Mouse (Mus musculus) liver, postnatal 0 days (tissue): ENCODE measurements around the gene 1810062G17Rik. TPM values are rescaled to one million over a fixed set of nuclear protein-coding genes. Genes with fewer than 3 reads are reported as not detected.
A peak's percentile ranks its signal among the peaks of the same experiment; 100 is the strongest.

Source experiments
- ATAC-seq: fragments of 200-750 bp; cut with Nextera tagmentation; 2 replicates; pipeline ENCODE4 v1.8.0; 2017; ENCODE audit warnings: mild to moderate bottlenecking, moderate library complexity
- DNase-seq: peaks from one replicate; pipeline ENCODE4 v3.0.0-alpha.2; 2016
- H3K27ac ChIP-seq: fragments of 300-500 bp; sonication (generic); 2 replicates; pipeline ENCODE4 v1.5.1; 2014; ENCODE audit warnings: antibody characterized with exemption, moderate library complexity, mild to moderate bottlenecking, low read depth
- H3K27me3 ChIP-seq: fragments of 300-500 bp; sonication (generic); 2 replicates; pipeline ENCODE4 v1.6.1; 2014; ENCODE audit warnings: low read length, control low read depth, mixed read lengths; ENCODE audit not compliant: insufficient read depth
- H3K36me3 ChIP-seq: fragments of 300-500 bp; sonication (generic); replicated peaks from 2 replicates; pipeline ENCODE4 v1.6.1; 2014; ENCODE audit warnings: mild to moderate bottlenecking, control low read depth, low read length, moderate library complexity, mixed read lengths; ENCODE audit not compliant: insufficient read depth
- H3K4me1 ChIP-seq: fragments of 300-500 bp; sonication (generic); 2 replicates; pipeline ENCODE4 v1.6.1; 2014; ENCODE audit warnings: antibody characterized with exemption, mild to moderate bottlenecking, control low read depth; ENCODE audit not compliant: insufficient read depth
- H3K4me2 ChIP-seq: fragments of 300-500 bp; sonication (generic); 2 replicates; pipeline ENCODE4 v1.6.1; 2014; ENCODE audit warnings: low read depth, mild to moderate bottlenecking, low read length, moderate library complexity, mixed read lengths
- H3K4me3 ChIP-seq: fragments of 300-500 bp; sonication (generic); 2 replicates; pipeline ENCODE4 v1.5.1; 2014; ENCODE audit warnings: low read depth, low read length
- H3K9ac ChIP-seq: fragments of 300-500 bp; sonication (generic); replicated peaks from 2 replicates; pipeline ENCODE4 v1.6.1; 2014; ENCODE audit warnings: mild to moderate bottlenecking, moderate library complexity
- H3K9me3 ChIP-seq: fragments of 300-500 bp; sonication (generic); 2 replicates; pipeline ENCODE4 v1.6.1; 2016; ENCODE audit warnings: mild to moderate bottlenecking, control low read depth, low read length, mixed read lengths
- CTCF ChIP-seq: sonication (generic); IDR thresholded peaks from 2 replicates; pipeline ENCODE4 v1.5.1; 2016; ENCODE audit warnings: antibody characterized with exemption, low read depth
- EP300 ChIP-seq: IDR thresholded peaks from 2 replicates; pipeline ENCODE4 v1.6.1; 2016; ENCODE audit warnings: antibody characterized with exemption, low read depth, mild to moderate bottlenecking
- WGBS: fragments of 180-500 bp; shearing (Covaris S2); extraction: QIAGEN DNeasy Blood & Tissue Kit; methylation state at CpG from one replicate; pipeline ENCODE4 v1.1.7; 2014; ENCODE audit not compliant: insufficient replicate concordance; 5-methylcytosine and 5-hydroxymethylcytosine counted together
- polyA plus RNA-seq: library from polyadenylated mRNA; unstranded; fragments of >200 nt; fragmentation: Nextera tagmentation; extraction: Ambion mirVana; gene quantifications from 2 replicates; pipeline ENCODE4 v1.2.1, GENCODE M21; 2015

The 1810062G17Rik gene
- polyA plus RNA-seq, 1 experiment from 2014 or later: 1.6 TPM

- WGBS: 9% methylated on average over 6 of the region's 6 CpGs
- Histone ChIP-seq H3K4me2 (peak overlapping the region; percentile 39; the same call in 1 of the 2 replicates), H3K36me3 (no peaks in the 10 kb centered on the region), H3K4me1 (no peaks in the 10 kb centered on the region), H3K9ac (no peak overlapping the region), H3K9me3 (no peaks in the 10 kb centered on the region), H3K27me3 (no peaks in the 10 kb centered on the region), H3K4me3 (no peak overlapping the region), H3K27ac (peak overlapping the region; percentile 35)
- peak; percentile 96 for ATAC-seq
- TF ChIP-seq EP300: no peak
- TF ChIP-seq CTCF: peak; percentile 92
- peak; percentile 89 for DNase-seq
Observed at GRCm38 (mm10) chr3:36495436-36495835, 19.7 kb downstream of the 1810062G17Rik start.

- TF ChIP-seq CTCF: no peak
- TF ChIP-seq EP300: no peak
- DNase-seq: no peak
- no peak overlapping the region for H3K4me2 ChIP-seq
- H3K4me1 ChIP-seq: no peaks in the 10 kb centered on the region
- no peaks in the 10 kb centered on the region for H3K27me3 ChIP-seq
- no peaks in the 10 kb centered on the region for H3K9me3 ChIP-seq
- no peak overlapping the region for H3K27ac ChIP-seq
- H3K4me3 ChIP-seq: no peak overlapping the region
- H3K9ac ChIP-seq: no peak overlapping the region
- no peak for ATAC-seq
- no peaks in the 10 kb centered on the region for H3K36me3 ChIP-seq
- 82% methylated on average over 9 of the region's 9 CpGs for WGBS
Observed at GRCm38 (mm10) chr3:36496273-36496672, 20.5 kb downstream of the 1810062G17Rik start.

- ATAC-seq (no peak), DNase-seq (peak; percentile 72)
- 17% methylated on average over 14 of the region's 14 CpGs for WGBS
Observed at GRCm38 (mm10) chr3:36496746-36497145, 21.0 kb downstream of the 1810062G17Rik start.

GRCm38 (mm10) chr3:36498224-36498623 lies 22.5 kb downstream of the 1810062G17Rik start:
- Histone ChIP-seq H3K9ac (no peak overlapping the region), H3K27me3 (no peaks in the 10 kb centered on the region), H3K9me3 (no peaks in the 10 kb centered on the region), H3K4me2 (no peak overlapping the region), H3K4me3 (no peak overlapping the region), H3K36me3 (no peaks in the 10 kb centered on the region), H3K27ac (no peak overlapping the region), H3K4me1 (no peaks in the 10 kb centered on the region)
- ATAC-seq: no peak
- DNase-seq: no peak
- TF ChIP-seq CTCF: no peak
- TF ChIP-seq EP300: no peak
- WGBS: 81% methylated on average over 6 of the region's 6 CpGs

More at GRCm38 (mm10) chr3:36496746-36497145, 21.0 kb downstream of the 1810062G17Rik start:
- Histone ChIP-seq H3K27me3 (no peaks in the 10 kb centered on the region), H3K36me3 (no peaks in the 10 kb centered on the region), H3K27ac (no peak overlapping the region), H3K9ac (no peak overlapping the region), H3K4me2 (no peak overlapping the region), H3K4me1 (no peaks in the 10 kb centered on the region), H3K9me3 (no peaks in the 10 kb centered on the region), H3K4me3 (no peak overlapping the region)
- TF ChIP-seq CTCF (peak; percentile 75), EP300 (no peak)

- Histone ChIP-seq H3K9ac (no peak overlapping the region), H3K4me3 (no peak overlapping the region), H3K27me3 (no peaks in the 10 kb centered on the region), H3K4me1 (no peaks in the 10 kb centered on the region), H3K36me3 (no peaks in the 10 kb centered on the region), H3K9me3 (no peaks in the 10 kb centered on the region), H3K4me2 (no peak overlapping the region), H3K27ac (no peak overlapping the region)
- DNase-seq (no peak), ATAC-seq (no peak)
- TF ChIP-seq CTCF (no peak), EP300 (no peak)
- WGBS: 87% methylated on average over 7 of the region's 7 CpGs
Observed at GRCm38 (mm10) chr3:36499418-36499817, 23.7 kb downstream of the 1810062G17Rik start.

GRCm38 (mm10) chr3:36500976-36501375 lies 25.2 kb downstream of the 1810062G17Rik start:
- Histone ChIP-seq H3K4me1 (no peaks in the 10 kb centered on the region), H3K4me3 (no peak overlapping the region), H3K36me3 (no peaks in the 10 kb centered on the region), H3K27me3 (no peaks in the 10 kb centered on the region), H3K9ac (no peak overlapping the region), H3K9me3 (no peaks in the 10 kb centered on the region), H3K27ac (no peak overlapping the region), H3K4me2 (no peak overlapping the region)
- TF ChIP-seq EP300: no peak
- TF ChIP-seq CTCF: no peak
- WGBS: 75% methylated on average over 8 of the region's 8 CpGs
- ATAC-seq (no peak), DNase-seq (no peak)

GRCm38 (mm10) chr3:36501546-36501945 lies 25.8 kb downstream of the 1810062G17Rik start:
- no peak overlapping the region for H3K27ac ChIP-seq
- DNase-seq (no peak), ATAC-seq (no peak)
- WGBS: 60% methylated on average over 7 of the region's 7 CpGs
- no peaks in the 10 kb centered on the region for H3K27me3 ChIP-seq
- H3K4me2 ChIP-seq: no peak overlapping the region
- no peak overlapping the region for H3K4me3 ChIP-seq
- no peaks in the 10 kb centered on the region for H3K9me3 ChIP-seq
- H3K4me1 ChIP-seq: no peaks in the 10 kb centered on the region
- no peak overlapping the region for H3K9ac ChIP-seq
- H3K36me3 ChIP-seq: no peaks in the 10 kb centered on the region
- TF ChIP-seq CTCF: no peak
- no peak for TF ChIP-seq EP300
